Mouse (Mus musculus): Measurements from ENCODE around the gene Tnrc6a. TPM values are rescaled to one million over a fixed set of nuclear protein-coding genes. Genes with fewer than 3 reads are reported as not detected.

Tnrc6a gene
- polyA plus RNA-seq, 1 experiment: 88.9 TPM

DNA sequence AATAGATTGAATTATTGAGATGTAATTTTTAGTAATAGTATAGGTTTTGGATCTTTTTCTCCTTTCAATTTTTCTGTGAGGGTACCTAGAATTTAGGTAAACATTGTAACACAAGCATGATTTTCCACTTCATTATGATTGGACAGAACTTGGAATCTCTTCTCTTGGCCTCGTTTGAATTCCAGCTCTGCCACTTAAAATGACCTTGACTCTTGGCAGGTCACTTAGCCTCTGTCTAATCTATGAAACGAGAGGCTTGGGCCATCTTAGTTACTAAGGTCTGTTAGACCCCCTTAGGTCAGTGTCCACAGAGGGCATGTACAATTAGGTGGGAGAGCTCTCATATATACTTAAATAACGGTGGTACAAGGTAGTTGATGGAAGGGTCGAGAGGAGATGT lies 2.4 kb downstream of the Tnrc6a start:
- no peak for DNase-seq (ENCODE audit: low read depth)
- TF ChIP-seq CTCF (IDR thresholded peaks at IDR 0.05; ENCODE audit: borderline replicate concordance, extremely low read depth, insufficient read depth, insufficient read length) (no peak), POLR2A (IDR thresholded peaks at IDR 0.05; ENCODE audit: borderline replicate concordance, extremely low read depth, insufficient read depth, insufficient read length, poor library complexity, severe bottlenecking) (no peak)

- DNase-seq (ENCODE audit: low read depth): no peak
- no peak for TF ChIP-seq CTCF (IDR thresholded peaks at IDR 0.05; ENCODE audit: borderline replicate concordance, extremely low read depth, insufficient read depth, insufficient read length)
- no peak for TF ChIP-seq POLR2A (IDR thresholded peaks at IDR 0.05; ENCODE audit: borderline replicate concordance, extremely low read depth, insufficient read depth, insufficient read length, poor library complexity, severe bottlenecking)
These were observed 3.6 kb downstream of the Tnrc6a start for GRCm38 (mm10) chr7:123127301-123127700.

- TF ChIP-seq POLR2A (IDR thresholded peaks at IDR 0.05; ENCODE audit: borderline replicate concordance, extremely low read depth, insufficient read depth, insufficient read length, poor library complexity, severe bottlenecking) (no peak), CTCF (IDR thresholded peaks at IDR 0.05; ENCODE audit: borderline replicate concordance, extremely low read depth, insufficient read depth, insufficient read length) (no peak)
- DNase-seq (ENCODE audit: low read depth): no peak
These were observed 4.3 kb downstream of the Tnrc6a start for GRCm38 (mm10) chr7:123127981-123128380.

GRCm38 (mm10) chr7:123129061-123129460 lies 5.4 kb downstream of the Tnrc6a start:
- no peak for TF ChIP-seq CTCF (IDR thresholded peaks at IDR 0.05; ENCODE audit: borderline replicate concordance, extremely low read depth, insufficient read depth, insufficient read length)
- no peak for TF ChIP-seq POLR2A (IDR thresholded peaks at IDR 0.05; ENCODE audit: borderline replicate concordance, extremely low read depth, insufficient read depth, insufficient read length, poor library complexity, severe bottlenecking)
- no peak for DNase-seq (ENCODE audit: low read depth)

- no peak for DNase-seq (ENCODE audit: low read depth)
- TF ChIP-seq CTCF (IDR thresholded peaks at IDR 0.05; ENCODE audit: borderline replicate concordance, extremely low read depth, insufficient read depth, insufficient read length) (no peak), POLR2A (IDR thresholded peaks at IDR 0.05; ENCODE audit: borderline replicate concordance, extremely low read depth, insufficient read depth, insufficient read length, poor library complexity, severe bottlenecking) (no peak)
These were observed 6.5 kb downstream of the Tnrc6a start for GRCm38 (mm10) chr7:123130198-123130597.

- DNase-seq (ENCODE audit: low read depth): no peak
These were observed 8.7 kb downstream of the Tnrc6a start for GRCm38 (mm10) chr7:123132401-123132800.

GRCm38 (mm10) chr7:123134876-123135275 lies 11.2 kb downstream of the Tnrc6a start:
- TF ChIP-seq POLR2A (IDR thresholded peaks at IDR 0.05; ENCODE audit: borderline replicate concordance, extremely low read depth, insufficient read depth, insufficient read length, poor library complexity, severe bottlenecking): no peak
- no peak for TF ChIP-seq CTCF (IDR thresholded peaks at IDR 0.05; ENCODE audit: borderline replicate concordance, extremely low read depth, insufficient read depth, insufficient read length)
- DNase-seq (ENCODE audit: low read depth): peak; percentile 56

More at GRCm38 (mm10) chr7:123132401-123132800, 8.7 kb downstream of the Tnrc6a start:
- TF ChIP-seq POLR2A (IDR thresholded peaks at IDR 0.05; ENCODE audit: borderline replicate concordance, extremely low read depth, insufficient read depth, insufficient read length, poor library complexity, severe bottlenecking): no peak
- TF ChIP-seq CTCF (IDR thresholded peaks at IDR 0.05; ENCODE audit: borderline replicate concordance, extremely low read depth, insufficient read depth, insufficient read length): no peak

- no peak for TF ChIP-seq CTCF (IDR thresholded peaks at IDR 0.05; ENCODE audit: borderline replicate concordance, extremely low read depth, insufficient read depth, insufficient read length)
- TF ChIP-seq POLR2A (IDR thresholded peaks at IDR 0.05; ENCODE audit: borderline replicate concordance, extremely low read depth, insufficient read depth, insufficient read length, poor library complexity, severe bottlenecking): no peak
- DNase-seq (ENCODE audit: low read depth): no peak
These were observed 12.0 kb downstream of the Tnrc6a start for GRCm38 (mm10) chr7:123135655-123136054.

GRCm38 (mm10) chr7:123138001-123138400 lies 14.3 kb downstream of the Tnrc6a start:
- TF ChIP-seq POLR2A (IDR thresholded peaks at IDR 0.05; ENCODE audit: borderline replicate concordance, extremely low read depth, insufficient read depth, insufficient read length, poor library complexity, severe bottlenecking) (no peak), CTCF (IDR thresholded peaks at IDR 0.05; ENCODE audit: borderline replicate concordance, extremely low read depth, insufficient read depth, insufficient read length) (no peak)
- DNase-seq (ENCODE audit: low read depth): no peak

DNA sequence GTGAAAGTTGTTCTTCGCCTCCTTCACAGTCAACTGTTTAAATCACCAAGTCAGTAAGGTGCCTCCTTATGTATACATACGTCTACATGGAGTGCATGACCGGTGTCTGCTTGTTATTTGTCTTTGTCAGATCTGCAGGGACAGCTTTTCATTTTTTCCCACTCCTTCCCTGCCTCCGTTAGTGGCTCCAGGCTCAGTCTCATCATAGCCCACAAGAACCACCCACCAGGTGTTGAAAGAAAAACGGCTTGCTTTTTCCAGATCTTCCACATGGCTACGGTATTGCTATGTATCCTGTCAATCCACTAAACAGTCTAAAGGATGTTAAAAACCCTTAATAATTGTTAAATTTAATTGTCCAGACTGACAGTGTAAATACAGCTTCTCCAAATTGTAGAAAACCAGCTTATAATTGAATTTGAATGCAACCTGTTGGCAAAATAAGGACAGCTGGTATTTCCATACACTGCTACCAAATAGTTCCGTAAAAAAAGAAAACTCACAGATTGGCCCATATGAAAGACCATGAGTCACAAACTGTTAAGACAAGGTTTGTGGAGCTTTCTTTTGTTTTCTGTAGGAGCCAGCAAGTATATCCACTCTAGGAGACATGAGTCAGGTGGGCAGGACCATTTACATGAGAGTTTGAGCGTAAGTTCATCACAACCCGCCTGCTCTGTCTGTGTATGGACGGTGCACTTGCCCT lies 22.6 kb downstream of the Tnrc6a start:
- no peak for DNase-seq (ENCODE audit: low read depth)
- no peak for TF ChIP-seq POLR2A (IDR thresholded peaks at IDR 0.05; ENCODE audit: borderline replicate concordance, extremely low read depth, insufficient read depth, insufficient read length, poor library complexity, severe bottlenecking)
- no peak for TF ChIP-seq CTCF (IDR thresholded peaks at IDR 0.05; ENCODE audit: borderline replicate concordance, extremely low read depth, insufficient read depth, insufficient read length)

DNA sequence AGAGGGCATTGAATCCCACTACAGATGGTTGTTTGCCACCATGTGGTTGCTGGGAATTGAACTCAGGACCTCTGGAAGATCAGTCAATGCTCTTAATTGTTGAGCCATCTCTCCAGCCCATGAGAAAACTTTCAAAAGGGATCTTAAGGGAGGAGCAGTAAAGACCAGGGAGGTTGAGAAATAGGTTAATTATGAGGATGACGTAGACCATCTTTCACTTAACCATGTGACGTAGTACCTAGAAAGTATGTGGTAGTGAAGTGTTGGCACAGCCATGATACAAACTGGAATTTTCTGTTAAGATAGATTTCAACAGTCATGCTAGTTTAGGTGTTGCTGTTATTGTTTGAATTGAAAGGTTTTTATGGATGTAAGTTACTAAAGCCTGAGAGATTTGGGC lies 24.1 kb downstream of the Tnrc6a start:
- no peak for DNase-seq (ENCODE audit: low read depth)
- no peak for TF ChIP-seq POLR2A (IDR thresholded peaks at IDR 0.05; ENCODE audit: borderline replicate concordance, extremely low read depth, insufficient read depth, insufficient read length, poor library complexity, severe bottlenecking)
- TF ChIP-seq CTCF (IDR thresholded peaks at IDR 0.05; ENCODE audit: borderline replicate concordance, extremely low read depth, insufficient read depth, insufficient read length): no peak

- TF ChIP-seq CTCF (IDR thresholded peaks at IDR 0.05; ENCODE audit: borderline replicate concordance, extremely low read depth, insufficient read depth, insufficient read length) (no peak), POLR2A (IDR thresholded peaks at IDR 0.05; ENCODE audit: borderline replicate concordance, extremely low read depth, insufficient read depth, insufficient read length, poor library complexity, severe bottlenecking) (no peak)
- no peak for DNase-seq (ENCODE audit: low read depth)
These were observed 25.2 kb downstream of the Tnrc6a start for GRCm38 (mm10) chr7:123148935-123149334.

Measured in brain, embryonic 14.5 days (tissue).